Mouse (Mus musculus): ENCODE results near the gene Mtmr14. TPM values are rescaled to one million over a fixed set of nuclear protein-coding genes. Genes with fewer than 3 reads are reported as not detected.

Gene Mtmr14
- polyA plus RNA-seq, 1 experiment from 2014 or later = 36.8 TPM

DNA sequence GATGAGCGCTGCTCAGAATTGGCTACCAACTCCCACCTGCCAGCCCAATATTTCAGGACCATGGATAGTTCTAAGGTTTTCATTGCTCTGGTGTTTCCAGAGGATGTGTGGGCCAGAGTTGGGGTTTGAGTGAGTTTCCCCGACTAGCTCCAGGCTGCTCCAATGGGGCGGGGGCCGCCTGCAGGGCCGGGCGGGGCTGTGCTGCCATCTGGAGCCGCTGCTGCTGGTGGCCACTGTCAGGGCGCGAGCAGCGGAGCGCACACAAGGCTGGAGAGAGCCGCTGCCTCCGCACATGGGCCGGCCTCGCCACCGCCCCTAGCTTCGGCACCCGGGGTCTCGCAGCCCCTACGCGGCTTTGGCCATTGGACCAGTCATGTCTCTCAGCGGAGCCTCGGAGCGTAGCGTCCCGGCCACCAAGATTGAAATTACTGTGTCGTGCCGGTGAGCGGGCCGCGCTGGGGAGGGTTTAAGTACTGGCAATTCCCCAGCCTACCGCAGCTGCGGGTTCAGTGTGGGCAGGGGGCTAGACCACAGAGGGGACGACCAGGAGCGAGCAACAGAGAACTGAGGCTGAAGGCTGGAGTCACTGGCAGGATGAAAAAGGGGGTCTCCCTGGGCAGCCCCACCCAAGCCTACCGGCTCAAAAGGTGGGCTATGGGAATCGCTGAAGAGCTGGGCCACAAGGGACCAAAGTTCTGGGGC is 44.6 kb downstream of the Mtmr14 start, which contains the start of gene Cpne9:
TSS of gene Cpne9 (plus strand) at position 207 of the 702 bp plus-strand sequence.
- ATAC-seq (ENCODE audit: low read depth) = peak; percentile 82; the same call in 1 of the 2 replicates
- Histone ChIP-seq H3K36me3 (peaks cover 26% of the 10 kb centered on the region), H3K27me3 (peaks cover 51% of the 10 kb centered on the region), H3K9me3 (no peaks in the 10 kb centered on the region), H3K4me1 (replicated peaks) (peaks cover 18% of the 10 kb centered on the region), H3K27ac (replicated peaks) (no peak within 1 kb of the TSS), H3K9ac (peak within 1 kb of the TSS; percentile 60), H3K4me3 (peak within 1 kb of the TSS; percentile 35), H3K4me2 (peak within 1 kb of the TSS; percentile 70)
- WGBS = 1% methylated on average over 37 of the region's 37 CpGs

DNA sequence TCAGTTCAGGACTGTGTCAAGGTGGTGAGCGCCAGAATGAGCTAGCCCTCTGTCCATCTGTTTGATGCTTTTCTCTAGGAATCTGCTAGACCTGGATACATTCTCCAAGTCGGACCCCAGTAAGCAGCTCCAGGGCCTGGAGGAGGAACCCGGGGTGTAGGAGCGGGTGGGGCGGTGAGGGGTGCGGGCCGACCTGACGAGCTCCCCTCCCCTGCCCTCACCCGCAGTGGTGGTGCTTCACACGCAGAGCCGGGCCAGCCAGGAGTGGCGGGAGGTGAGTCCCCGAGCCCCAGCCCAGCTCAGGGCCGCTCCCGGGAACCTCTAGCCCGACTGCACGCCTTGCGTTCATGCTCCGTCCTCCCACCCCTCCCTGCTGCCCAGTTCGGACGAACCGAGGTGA is 45.3 kb downstream of the Mtmr14 start:
- no peak overlapping the region for H3K9ac ChIP-seq

GRCm38 (mm10) chr6:113283500-113283899 is 45.9 kb downstream of the Mtmr14 start:
- Histone ChIP-seq H3K9ac (no peak overlapping the region), H3K27ac (replicated peaks) (no peak overlapping the region), H3K4me3 (no peak overlapping the region), H3K27me3 (peaks cover 51% of the 10 kb centered on the region), H3K4me2 (no peak overlapping the region), H3K4me1 (replicated peaks) (peaks cover 18% of the 10 kb centered on the region), H3K9me3 (no peaks in the 10 kb centered on the region), H3K36me3 (peaks cover 13% of the 10 kb centered on the region)
- WGBS = 9% methylated on average over 6 of the region's 6 CpGs
- ATAC-seq (ENCODE audit: low read depth) = no peak

More for the DNA sequence above, 45.3 kb downstream of the Mtmr14 start:
- no peaks in the 10 kb centered on the region for H3K9me3 ChIP-seq
- 2% methylated on average over 22 of the region's 22 CpGs for WGBS
- H3K4me2 ChIP-seq = peak overlapping the region; percentile 70
- 0 out of 2 replicates have a peak, but pooled peaks have one; percentile 28 for ATAC-seq (ENCODE audit: low read depth)
- H3K36me3 ChIP-seq = peaks cover 19% of the 10 kb centered on the region
- H3K4me1 ChIP-seq (replicated peaks) = peaks cover 18% of the 10 kb centered on the region
- peak overlapping the region; percentile 35 for H3K4me3 ChIP-seq
- peaks cover 51% of the 10 kb centered on the region for H3K27me3 ChIP-seq
- H3K27ac ChIP-seq (replicated peaks) = no peak overlapping the region

- H3K4me2 ChIP-seq = no peak overlapping the region
- no peaks in the 10 kb centered on the region for H3K9me3 ChIP-seq
- peaks cover 51% of the 10 kb centered on the region for H3K27me3 ChIP-seq
- no peak overlapping the region for H3K9ac ChIP-seq
- H3K4me1 ChIP-seq (replicated peaks) = peaks cover 18% of the 10 kb centered on the region
- H3K36me3 ChIP-seq = peaks cover 9% of the 10 kb centered on the region; the same call in 1 of the 2 replicates
- WGBS = 79% methylated on average over 3 of the region's 3 CpGs
- no peak for ATAC-seq (ENCODE audit: low read depth)
- H3K27ac ChIP-seq (replicated peaks) = no peak overlapping the region
- H3K4me3 ChIP-seq = no peak overlapping the region
Observed at GRCm38 (mm10) chr6:113284931-113285330, 47.3 kb downstream of the Mtmr14 start.

- no peak overlapping the region for H3K4me3 ChIP-seq
- peaks cover 18% of the 10 kb centered on the region for H3K4me1 ChIP-seq (replicated peaks)
- WGBS = 67% methylated on average over 1 of the region's 1 CpGs
- no peak overlapping the region for H3K9ac ChIP-seq
- H3K27ac ChIP-seq (replicated peaks) = no peak overlapping the region
- peaks cover 43% of the 10 kb centered on the region for H3K27me3 ChIP-seq
- no peaks in the 10 kb centered on the region for H3K9me3 ChIP-seq
- H3K4me2 ChIP-seq = no peak overlapping the region
- ATAC-seq (ENCODE audit: low read depth) = no peak
- H3K36me3 ChIP-seq = no peaks in the 10 kb centered on the region
Observed at GRCm38 (mm10) chr6:113286316-113286715, 48.7 kb downstream of the Mtmr14 start.

DNA sequence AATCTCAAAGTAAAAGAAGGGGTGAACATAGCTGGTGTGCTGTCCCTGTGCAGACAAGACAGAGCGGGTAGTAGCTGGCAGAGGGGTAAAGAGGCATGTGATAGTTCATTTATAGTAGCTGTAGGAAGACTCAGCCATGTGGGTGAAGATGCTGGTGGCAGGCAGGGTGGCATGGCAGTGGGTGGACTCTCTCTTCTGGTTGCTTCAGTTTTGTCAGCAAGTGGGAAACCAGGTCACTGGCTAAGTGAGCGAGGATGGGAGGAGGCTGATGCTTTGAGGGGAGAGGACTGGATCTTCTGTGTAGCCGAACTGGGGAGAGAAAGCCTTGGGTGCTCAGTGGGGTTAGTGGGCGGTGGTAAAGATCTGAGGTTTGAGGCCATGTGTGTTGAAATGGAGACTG is 49.6 kb downstream of the Mtmr14 start:
- peaks cover 10% of the 10 kb centered on the region for H3K4me1 ChIP-seq (replicated peaks)
- no peak overlapping the region for H3K9ac ChIP-seq
- H3K4me3 ChIP-seq = no peak overlapping the region
- H3K4me2 ChIP-seq = no peak overlapping the region
- ATAC-seq (ENCODE audit: low read depth) = no peak
- no peak overlapping the region for H3K27ac ChIP-seq (replicated peaks)
- H3K27me3 ChIP-seq = peaks cover 34% of the 10 kb centered on the region
- no peaks in the 10 kb centered on the region for H3K36me3 ChIP-seq
- H3K9me3 ChIP-seq = no peaks in the 10 kb centered on the region
- WGBS = 78% methylated on average over 4 of the region's 4 CpGs

DNA sequence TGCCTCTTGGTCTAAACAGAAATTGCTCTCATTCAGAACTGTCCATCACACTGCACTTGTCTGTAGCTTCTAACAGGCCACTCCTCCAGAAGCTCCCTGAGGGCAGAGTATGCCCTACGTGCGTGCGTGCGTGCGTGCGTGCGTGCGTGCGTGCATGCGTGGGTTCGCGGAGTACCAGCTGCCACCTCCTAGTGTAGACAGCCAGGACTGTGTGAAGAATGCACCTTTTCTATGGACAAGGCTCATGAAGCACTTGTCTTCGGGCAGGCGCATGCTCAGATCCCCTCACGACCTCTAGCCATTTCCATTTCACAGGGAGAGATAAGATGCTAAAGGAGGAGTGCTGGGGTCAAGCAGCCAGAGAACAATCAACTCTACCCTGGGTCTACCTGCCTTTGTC is 51.7 kb downstream of the Mtmr14 start:
- ATAC-seq (ENCODE audit: low read depth) = no peak
- Histone ChIP-seq H3K4me1 (replicated peaks) (no peaks in the 10 kb centered on the region), H3K27me3 (peaks cover 13% of the 10 kb centered on the region), H3K4me3 (no peak overlapping the region), H3K9me3 (no peaks in the 10 kb centered on the region), H3K4me2 (no peak overlapping the region), H3K9ac (no peak overlapping the region), H3K27ac (replicated peaks) (no peak overlapping the region), H3K36me3 (no peaks in the 10 kb centered on the region)
- WGBS = 90% methylated on average over 15 of the region's 15 CpGs

DNA sequence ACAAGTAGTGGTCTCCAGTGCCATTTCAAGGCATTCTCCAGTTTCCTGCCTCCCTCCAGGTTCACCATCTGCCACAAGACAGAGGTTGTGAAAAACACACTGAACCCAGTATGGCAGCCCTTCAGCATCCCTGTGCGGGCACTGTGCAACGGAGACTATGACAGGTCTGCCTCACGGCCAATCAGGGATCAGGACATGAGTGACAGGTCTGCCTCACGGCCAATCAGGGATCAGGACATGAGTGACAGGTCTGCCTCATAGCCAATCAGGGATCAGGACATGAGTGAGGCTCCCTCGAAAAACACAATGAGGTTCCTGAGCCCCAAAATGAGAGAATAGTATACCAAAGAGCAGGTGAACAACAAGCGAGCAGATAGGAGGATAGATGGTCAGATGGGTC is 52.7 kb downstream of the Mtmr14 start:
- no peaks in the 10 kb centered on the region for H3K4me1 ChIP-seq (replicated peaks)
- H3K36me3 ChIP-seq = no peaks in the 10 kb centered on the region
- no peak overlapping the region for H3K4me3 ChIP-seq
- no peak overlapping the region for H3K4me2 ChIP-seq
- no peak overlapping the region for H3K27ac ChIP-seq (replicated peaks)
- ATAC-seq (ENCODE audit: low read depth) = no peak
- 71% methylated on average over 6 of the region's 6 CpGs for WGBS
- H3K9ac ChIP-seq = no peak overlapping the region
- peaks cover 3% of the 10 kb centered on the region; the same call in 1 of the 2 replicates for H3K27me3 ChIP-seq
- H3K9me3 ChIP-seq = no peaks in the 10 kb centered on the region

GRCm38 (mm10) chr6:113292938-113293337 is 55.3 kb downstream of the Mtmr14 start:
- no peak overlapping the region for H3K4me2 ChIP-seq
- H3K27me3 ChIP-seq = no peaks in the 10 kb centered on the region
- no peaks in the 10 kb centered on the region for H3K36me3 ChIP-seq
- H3K4me1 ChIP-seq (replicated peaks) = no peaks in the 10 kb centered on the region
- ATAC-seq (ENCODE audit: low read depth) = no peak
- H3K9me3 ChIP-seq = no peaks in the 10 kb centered on the region
- H3K27ac ChIP-seq (replicated peaks) = no peak overlapping the region
- no peak overlapping the region for H3K4me3 ChIP-seq
- WGBS = 72% methylated on average over 5 of the region's 5 CpGs
- no peak overlapping the region for H3K9ac ChIP-seq

DNA sequence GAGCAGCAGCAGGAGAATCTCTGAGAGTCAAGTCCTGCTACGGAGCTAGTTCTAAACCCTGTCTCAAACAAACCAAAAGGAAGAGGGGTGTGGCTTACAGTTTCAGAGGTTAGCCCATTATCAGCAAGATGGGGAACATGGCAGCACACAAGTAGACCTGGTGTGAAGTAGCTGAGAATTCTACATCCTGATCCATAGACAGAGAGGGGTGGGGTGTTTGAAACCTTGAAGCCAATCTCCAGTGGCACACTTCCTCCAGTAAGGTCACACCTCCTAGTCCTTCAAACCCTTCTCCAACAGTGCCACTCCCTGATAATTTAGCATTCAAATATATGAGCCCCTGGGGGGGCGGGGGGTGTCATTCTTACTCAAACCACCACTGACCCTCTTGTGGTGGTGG is 58.4 kb downstream of the Mtmr14 start:
- no peaks in the 10 kb centered on the region for H3K9me3 ChIP-seq

DNA sequence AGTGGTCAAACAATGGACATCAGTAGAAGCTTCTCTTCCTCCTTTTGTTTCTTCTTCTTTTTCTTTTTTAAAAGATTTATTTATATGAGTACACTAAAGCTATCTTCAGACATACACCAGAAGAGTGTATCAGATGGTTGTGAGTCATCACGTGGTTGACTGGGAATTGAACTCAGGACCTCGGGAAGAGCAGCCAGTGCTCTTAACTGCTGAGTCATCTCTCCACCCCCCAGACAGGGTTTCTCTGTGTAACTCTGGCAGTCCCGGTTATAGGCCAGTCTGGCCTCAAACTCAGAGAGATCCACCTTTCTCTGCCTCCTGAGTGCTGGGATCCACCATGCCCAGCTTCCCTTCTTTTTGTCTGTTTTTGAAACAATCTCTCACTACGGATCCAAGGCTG is 59.0 kb downstream of the Mtmr14 start:
- H3K4me3 ChIP-seq = no peak overlapping the region
- H3K9me3 ChIP-seq = no peaks in the 10 kb centered on the region
- H3K36me3 ChIP-seq = no peaks in the 10 kb centered on the region
- no peaks in the 10 kb centered on the region for H3K27me3 ChIP-seq
- no peaks in the 10 kb centered on the region for H3K4me1 ChIP-seq (replicated peaks)
- no peak overlapping the region for H3K27ac ChIP-seq (replicated peaks)
- H3K4me2 ChIP-seq = no peak overlapping the region
- no peak for ATAC-seq (ENCODE audit: low read depth)
- no peak overlapping the region for H3K9ac ChIP-seq
- 71% methylated on average over 4 of the region's 4 CpGs for WGBS

More for the DNA sequence above, 58.4 kb downstream of the Mtmr14 start:
- Histone ChIP-seq H3K4me1 (replicated peaks) (no peaks in the 10 kb centered on the region), H3K4me2 (no peak overlapping the region), H3K4me3 (no peak overlapping the region), H3K27me3 (no peaks in the 10 kb centered on the region), H3K27ac (replicated peaks) (no peak overlapping the region), H3K36me3 (no peaks in the 10 kb centered on the region), H3K9ac (no peak overlapping the region)
- WGBS = 77% methylated on average over 2 of the region's 2 CpGs
- no peak for ATAC-seq (ENCODE audit: low read depth)

GRCm38 (mm10) chr6:113301350-113301749 is 63.7 kb downstream of the Mtmr14 start:
- ATAC-seq (ENCODE audit: low read depth) = no peak

DNA sequence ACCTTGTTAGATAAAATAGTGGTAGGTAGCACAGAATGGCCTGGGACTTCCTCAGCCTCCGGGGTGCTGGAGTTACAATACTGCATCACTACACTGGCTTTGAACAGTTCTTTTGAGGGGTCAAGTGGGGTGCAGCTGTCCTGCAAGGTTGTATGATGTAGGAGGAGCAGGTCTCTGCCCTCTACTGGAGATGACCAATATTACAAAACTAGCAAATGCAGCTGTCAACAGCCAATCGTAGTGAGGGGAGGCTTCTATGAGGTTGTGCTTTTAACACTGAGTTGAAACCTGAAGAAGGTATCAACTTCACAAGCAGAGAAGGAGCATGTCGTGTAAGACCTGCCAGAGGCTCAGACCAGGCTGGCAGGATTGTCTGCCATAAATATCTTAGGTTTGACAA is 64.6 kb downstream of the Mtmr14 start:
- Histone ChIP-seq H3K4me1 (replicated peaks) (peaks cover 7% of the 10 kb centered on the region), H3K9ac (no peak overlapping the region), H3K36me3 (no peaks in the 10 kb centered on the region), H3K27me3 (no peaks in the 10 kb centered on the region), H3K9me3 (no peaks in the 10 kb centered on the region), H3K4me3 (no peak overlapping the region), H3K4me2 (no peak overlapping the region), H3K27ac (replicated peaks) (no peak overlapping the region)
- WGBS = 32% methylated on average over 3 of the region's 3 CpGs
- no peak for ATAC-seq (ENCODE audit: low read depth)

More at GRCm38 (mm10) chr6:113301350-113301749, 63.7 kb downstream of the Mtmr14 start:
- no peak overlapping the region for H3K4me3 ChIP-seq
- peaks cover 7% of the 10 kb centered on the region for H3K4me1 ChIP-seq (replicated peaks)
- no peak overlapping the region for H3K9ac ChIP-seq
- H3K36me3 ChIP-seq = no peaks in the 10 kb centered on the region
- no peaks in the 10 kb centered on the region for H3K9me3 ChIP-seq
- H3K4me2 ChIP-seq = no peak overlapping the region
- no peak overlapping the region for H3K27ac ChIP-seq (replicated peaks)
- no peaks in the 10 kb centered on the region for H3K27me3 ChIP-seq
- 84% methylated on average over 5 of the region's 5 CpGs for whole genome bisulfite sequencing

All from neural tube, embryonic 13.5 days (tissue).